Mouse (Mus musculus): ENCODE measurements around the gene Hadhb. TPM values are rescaled to one million over a fixed set of nuclear protein-coding genes. Genes with fewer than 3 reads are reported as not detected.

The Hadhb gene
- total and polyA plus RNA-seq, 3 experiments = 1,187 to 2,338 (median 1,981) TPM

DNA sequence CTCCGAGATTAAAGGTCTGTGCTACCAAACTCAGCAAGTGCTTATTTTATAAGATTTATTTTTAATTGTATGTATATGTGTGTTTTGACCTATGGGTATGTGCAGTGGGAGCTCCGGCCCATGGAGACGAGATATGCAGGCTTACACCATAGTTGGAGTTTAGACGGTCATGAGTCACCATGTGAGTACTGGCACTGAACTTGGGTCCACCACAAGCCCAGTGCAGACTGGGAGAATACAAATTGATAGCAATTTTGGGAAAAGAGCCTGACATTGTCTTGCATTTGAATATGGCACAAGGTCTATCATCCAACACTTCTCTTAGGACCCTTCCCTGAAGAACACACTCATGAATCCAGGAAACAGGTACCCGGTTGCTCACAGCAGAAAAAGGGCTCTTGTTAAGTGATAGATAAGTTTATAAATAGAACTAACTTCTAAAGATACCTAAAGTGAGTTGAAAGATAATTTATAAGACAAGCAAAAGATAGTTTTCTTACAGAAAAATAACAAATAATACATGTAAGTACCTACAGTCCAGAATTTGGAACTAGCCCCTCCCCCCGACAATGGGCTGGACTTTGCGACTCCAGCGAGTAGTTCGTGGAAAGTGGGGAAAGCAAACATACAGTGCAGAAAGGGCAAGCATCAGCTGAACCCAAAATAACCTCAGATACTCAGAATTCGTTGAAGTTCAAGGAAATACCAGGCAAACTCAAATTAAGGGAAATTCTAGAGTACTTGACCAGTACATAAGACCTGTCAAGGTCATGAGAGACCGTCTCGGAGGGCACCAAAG is 32.8 kb downstream of the Hadhb start:
- Histone ChIP-seq H3K36me3 (ENCODE audit: control insufficient read depth, insufficient read depth, low read length) (peaks cover 10% of the 10 kb centered on the region), H3K9ac (ENCODE audit: low read depth, low read length) (no peak overlapping the region), H3K4me3 (no peak overlapping the region), H3K79me2 (replicated peaks; ENCODE audit: control insufficient read depth, insufficient read depth, low read length) (no peaks in the 10 kb centered on the region), H3K27ac (no peak overlapping the region), H3K4me1 (ENCODE audit: control insufficient read depth, insufficient read depth, low read length) (no peaks in the 10 kb centered on the region), H3K27me3 (ENCODE audit: control insufficient read depth, insufficient read depth, low read length) (no peaks in the 10 kb centered on the region)
- 80% methylated on average over 12 of the region's 12 CpGs for WGBS
- intact Hi-C loops (cut with DNase I) = loop anchor here (5.0 kb wide), 1 partner anchor 46 kb away; no protein-coding TSS in a partner anchor
- DNase-seq = no peak
- TF ChIP-seq POLR2A (IDR thresholded peaks at IDR 0.05; ENCODE audit: insufficient read depth, low read depth, low read length) (no peak), EP300 (IDR thresholded peaks at IDR 0.05; ENCODE audit: insufficient read depth, low read depth, low read length) (no peak), CTCF (IDR thresholded peaks at IDR 0.05) (no peak)

DNA sequence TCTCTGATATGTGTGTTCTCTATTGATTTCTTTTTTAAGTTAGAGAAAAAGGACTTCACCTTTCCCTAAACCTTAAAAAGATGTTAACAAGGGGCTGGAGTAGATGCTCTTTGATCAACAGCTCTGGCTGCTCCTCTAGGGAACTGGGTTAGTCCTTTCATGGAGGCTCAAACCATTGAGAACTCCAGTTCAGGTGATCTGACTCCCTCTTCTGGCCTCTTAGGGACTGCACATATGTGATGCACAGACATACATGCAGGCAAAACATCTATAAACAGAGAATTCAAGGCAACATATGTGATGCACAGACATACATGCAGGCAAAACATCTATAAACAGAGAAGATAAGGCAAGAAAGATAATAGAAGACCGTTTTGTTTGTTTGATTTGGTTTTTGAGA is 37.4 kb downstream of the Hadhb start:
- Histone ChIP-seq H3K4me1 (ENCODE audit: control insufficient read depth, insufficient read depth, low read length) (no peaks in the 10 kb centered on the region), H3K36me3 (ENCODE audit: control insufficient read depth, insufficient read depth, low read length) (peaks cover 3% of the 10 kb centered on the region), H3K4me3 (no peak overlapping the region), H3K9ac (ENCODE audit: low read depth, low read length) (no peak overlapping the region), H3K79me2 (replicated peaks; ENCODE audit: control insufficient read depth, insufficient read depth, low read length) (no peaks in the 10 kb centered on the region), H3K27me3 (ENCODE audit: control insufficient read depth, insufficient read depth, low read length) (no peaks in the 10 kb centered on the region), H3K27ac (no peak overlapping the region)
- 70% methylated on average over 1 of the region's 1 CpGs for WGBS
- no peak for DNase-seq
- intact Hi-C loops (cut with DNase I) = no loop called here
- TF ChIP-seq EP300 (IDR thresholded peaks at IDR 0.05; ENCODE audit: insufficient read depth, low read depth, low read length) (no peak), CTCF (IDR thresholded peaks at IDR 0.05) (peak; percentile 57), POLR2A (IDR thresholded peaks at IDR 0.05; ENCODE audit: insufficient read depth, low read depth, low read length) (no peak)

DNA sequence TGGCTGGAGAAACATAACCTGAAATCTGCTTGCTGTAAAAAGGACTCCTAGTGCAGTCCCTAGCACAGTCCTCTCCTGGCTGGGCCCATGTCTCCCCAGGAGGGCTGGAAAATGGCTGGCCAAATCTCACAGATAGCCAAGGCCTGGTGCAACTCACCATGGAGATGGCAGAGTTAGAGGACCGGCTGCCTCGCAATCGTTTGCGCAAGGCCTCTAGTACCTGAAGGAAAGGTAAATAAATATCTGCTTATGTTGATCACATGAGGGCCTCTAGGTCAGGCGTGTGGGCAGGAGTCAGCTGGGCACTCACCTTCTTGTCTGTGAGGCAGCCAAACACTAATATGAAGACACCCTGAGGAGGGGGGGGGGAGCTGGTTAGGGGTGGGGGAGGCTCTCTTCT is 40.3 kb downstream of the Hadhb start:
- TF ChIP-seq POLR2A (IDR thresholded peaks at IDR 0.05; ENCODE audit: insufficient read depth, low read depth, low read length) (no peak), EP300 (IDR thresholded peaks at IDR 0.05; ENCODE audit: insufficient read depth, low read depth, low read length) (no peak), CTCF (IDR thresholded peaks at IDR 0.05) (no peak)
- intact Hi-C loops (cut with DNase I) = no loop called here
- H3K27ac ChIP-seq = no peak overlapping the region
- H3K36me3 ChIP-seq (ENCODE audit: control insufficient read depth, insufficient read depth, low read length) = no peaks in the 10 kb centered on the region
- WGBS = 89% methylated on average over 5 of the region's 5 CpGs
- no peaks in the 10 kb centered on the region for H3K27me3 ChIP-seq (ENCODE audit: control insufficient read depth, insufficient read depth, low read length)
- no peaks in the 10 kb centered on the region for H3K79me2 ChIP-seq (replicated peaks; ENCODE audit: control insufficient read depth, insufficient read depth, low read length)
- no peaks in the 10 kb centered on the region for H3K4me1 ChIP-seq (ENCODE audit: control insufficient read depth, insufficient read depth, low read length)
- DNase-seq = no peak
- H3K9ac ChIP-seq (ENCODE audit: low read depth, low read length) = no peak overlapping the region
- H3K4me3 ChIP-seq = no peak overlapping the region

DNA sequence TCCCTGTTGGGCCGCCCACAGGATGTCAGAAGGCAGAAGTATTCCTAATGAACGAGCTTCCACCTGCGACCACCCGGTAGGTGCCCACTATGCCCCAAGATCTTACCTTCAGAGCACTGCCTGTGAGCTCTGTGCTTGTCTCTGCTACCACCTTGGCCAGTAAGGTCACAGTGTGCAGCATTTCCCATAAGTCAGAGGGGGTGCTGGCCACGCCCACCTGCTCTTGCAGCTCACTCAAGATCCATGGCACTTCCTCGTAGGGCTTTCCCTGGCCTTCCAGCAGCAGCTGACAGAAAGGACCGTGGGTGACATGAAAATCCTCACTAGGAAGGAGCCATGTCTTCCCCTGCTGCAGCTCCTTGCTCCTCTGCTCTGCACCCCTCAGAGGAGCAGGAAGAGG is 43.2 kb downstream of the Hadhb start:
- H3K4me3 ChIP-seq = no peak overlapping the region
- no peaks in the 10 kb centered on the region for H3K4me1 ChIP-seq (ENCODE audit: control insufficient read depth, insufficient read depth, low read length)
- intact Hi-C loops (cut with DNase I) = no loop called here
- H3K27me3 ChIP-seq (ENCODE audit: control insufficient read depth, insufficient read depth, low read length) = no peaks in the 10 kb centered on the region
- H3K27ac ChIP-seq = no peak overlapping the region
- no peaks in the 10 kb centered on the region for H3K36me3 ChIP-seq (ENCODE audit: control insufficient read depth, insufficient read depth, low read length)
- DNase-seq = no peak
- no peak overlapping the region for H3K9ac ChIP-seq (ENCODE audit: low read depth, low read length)
- no peak for TF ChIP-seq CTCF (IDR thresholded peaks at IDR 0.05)
- TF ChIP-seq EP300 (IDR thresholded peaks at IDR 0.05; ENCODE audit: insufficient read depth, low read depth, low read length) = no peak
- TF ChIP-seq POLR2A (IDR thresholded peaks at IDR 0.05; ENCODE audit: insufficient read depth, low read depth, low read length) = no peak
- 65% methylated on average over 7 of the region's 7 CpGs for WGBS
- H3K79me2 ChIP-seq (replicated peaks; ENCODE audit: control insufficient read depth, insufficient read depth, low read length) = no peaks in the 10 kb centered on the region

DNA sequence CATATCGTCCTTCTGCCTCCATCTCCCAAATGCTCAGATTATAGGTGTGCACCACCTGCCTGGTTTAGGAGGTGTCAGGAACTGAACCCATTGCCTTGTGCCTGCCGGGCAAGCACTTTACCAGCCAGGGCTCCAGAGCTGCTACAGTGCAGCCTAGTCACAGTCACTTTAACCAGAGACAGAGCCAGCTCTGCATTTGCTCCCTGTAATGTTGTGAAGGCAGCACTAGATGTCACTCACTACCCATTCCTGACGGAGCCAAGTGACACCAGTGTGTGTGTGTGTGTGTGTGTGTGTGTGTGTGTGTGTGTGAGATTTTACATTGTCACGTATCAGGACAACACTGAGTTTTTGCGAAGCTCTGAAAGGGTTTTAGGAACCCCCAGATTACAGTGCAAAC is 46.5 kb downstream of the Hadhb start:
- WGBS = 28% methylated on average over 5 of the region's 5 CpGs
- intact Hi-C loops (cut with DNase I) = no loop called here
- no peaks in the 10 kb centered on the region for H3K27me3 ChIP-seq (ENCODE audit: control insufficient read depth, insufficient read depth, low read length)

GRCm38 (mm10) chr5:30202221-30202620 is 47.2 kb downstream of the Hadhb start:
- H3K4me3 ChIP-seq = no peak overlapping the region
- 76% methylated on average over 7 of the region's 7 CpGs for WGBS
- intact Hi-C loops (cut with DNase I) = no loop called here
- H3K27ac ChIP-seq = no peak overlapping the region
- no peak for TF ChIP-seq CTCF (IDR thresholded peaks at IDR 0.05)
- TF ChIP-seq EP300 (IDR thresholded peaks at IDR 0.05; ENCODE audit: insufficient read depth, low read depth, low read length) = no peak
- no peak for TF ChIP-seq POLR2A (IDR thresholded peaks at IDR 0.05; ENCODE audit: insufficient read depth, low read depth, low read length)
- H3K79me2 ChIP-seq (replicated peaks; ENCODE audit: control insufficient read depth, insufficient read depth, low read length) = no peaks in the 10 kb centered on the region
- H3K36me3 ChIP-seq (ENCODE audit: control insufficient read depth, insufficient read depth, low read length) = no peaks in the 10 kb centered on the region
- H3K9ac ChIP-seq (ENCODE audit: low read depth, low read length) = no peak overlapping the region
- H3K4me1 ChIP-seq (ENCODE audit: control insufficient read depth, insufficient read depth, low read length) = no peaks in the 10 kb centered on the region
- no peak for DNase-seq
- H3K27me3 ChIP-seq (ENCODE audit: control insufficient read depth, insufficient read depth, low read length) = no peaks in the 10 kb centered on the region

More for the DNA sequence above, 46.5 kb downstream of the Hadhb start:
- no peak for DNase-seq
- H3K9ac ChIP-seq (ENCODE audit: low read depth, low read length) = no peak overlapping the region
- H3K4me1 ChIP-seq (ENCODE audit: control insufficient read depth, insufficient read depth, low read length) = no peaks in the 10 kb centered on the region
- no peak overlapping the region for H3K27ac ChIP-seq
- no peaks in the 10 kb centered on the region for H3K79me2 ChIP-seq (replicated peaks; ENCODE audit: control insufficient read depth, insufficient read depth, low read length)
- TF ChIP-seq CTCF (IDR thresholded peaks at IDR 0.05) (peak; percentile 63), POLR2A (IDR thresholded peaks at IDR 0.05; ENCODE audit: insufficient read depth, low read depth, low read length) (no peak), EP300 (IDR thresholded peaks at IDR 0.05; ENCODE audit: insufficient read depth, low read depth, low read length) (0 out of 2 replicates have a peak, but pooled peaks have one; percentile 50)
- no peaks in the 10 kb centered on the region for H3K36me3 ChIP-seq (ENCODE audit: control insufficient read depth, insufficient read depth, low read length)
- H3K4me3 ChIP-seq = no peak overlapping the region

All from heart, adult 2 months (tissue).